Mouse (Mus musculus) bone marrow macrophage, adult 2 months (primary cell): Measurements from ENCODE around the gene Amdhd2.

Experiments
- CTCF ChIP-seq: IDR thresholded peaks from 2 replicates; pipeline ENCODE4 v1.5.1; 2012; ENCODE audit warnings: low read depth, mild to moderate bottlenecking, low read length, moderate library complexity
- POLR2A ChIP-seq: IDR thresholded peaks from 2 replicates; pipeline ENCODE4 v1.6.1; 2012; ENCODE audit warnings: mild to moderate bottlenecking, low read depth, low read length, borderline replicate concordance

DNA sequence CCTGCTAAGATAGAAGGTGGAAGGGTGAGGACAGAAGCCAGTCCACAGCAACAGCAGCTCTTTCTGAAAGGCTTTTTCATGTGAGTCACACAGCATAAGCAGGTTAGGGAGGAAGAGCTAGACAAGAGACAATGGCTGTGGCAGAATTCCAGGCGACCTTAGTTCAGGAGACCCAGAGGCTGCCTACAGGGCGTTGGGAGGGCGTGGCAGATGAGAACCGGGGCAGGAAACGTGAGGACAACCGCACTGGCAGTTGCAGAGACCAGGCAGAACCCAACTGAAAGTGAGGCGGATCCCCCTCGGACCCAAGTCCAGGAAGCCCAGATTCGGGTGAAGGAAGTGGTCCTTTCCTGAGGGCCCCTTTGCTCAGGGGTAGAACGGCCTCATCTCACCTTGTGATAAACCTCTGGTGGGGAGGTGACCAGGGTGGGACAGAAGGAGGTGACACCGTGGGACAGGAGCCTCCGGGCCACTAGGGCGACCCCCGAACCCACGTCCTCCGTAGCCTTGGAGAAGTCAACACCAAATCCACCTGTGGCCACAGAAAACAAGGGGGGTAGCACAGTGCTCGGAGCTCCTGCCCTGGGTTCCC is 886 bp downstream of the Amdhd2 start:
- TF ChIP-seq CTCF (no peak), POLR2A (0 out of 2 replicates have a peak, but pooled peaks have one; percentile 38)
